Mouse (Mus musculus) right cerebral cortex, adult 18-20 months (tissue): ENCODE results near the gene Olfr1438-ps1.
"Not testable (repeated sequence)": the region's sequence is repeated elsewhere in the genome, so short reads cannot be mapped to it uniquely, and the experiment has no call there.

ENCODE experiments used
- DNase-seq: peaks from one replicate; pipeline ENCODE4 v3.0.0; 2022; ENCODE audit warnings: mixed read lengths

Olfr1438-ps1 gene

DNA sequence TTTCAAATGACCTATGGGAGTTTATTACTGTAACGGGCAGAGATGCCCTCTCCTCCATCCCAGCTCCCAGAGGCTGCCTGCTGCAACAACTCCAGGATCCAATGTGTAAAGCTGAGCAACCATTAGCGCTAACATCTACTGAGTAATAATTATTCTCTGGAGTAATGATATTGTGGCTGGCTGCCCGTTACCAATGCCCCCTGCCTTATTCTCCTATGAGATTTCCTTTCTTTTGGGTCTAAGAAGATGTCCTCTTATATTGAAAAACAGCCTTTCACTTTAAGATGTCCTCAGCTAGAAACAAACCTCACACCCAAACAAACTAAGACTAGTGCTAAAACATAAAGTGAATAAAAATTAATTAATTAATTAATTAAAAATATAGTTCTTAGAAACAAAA is at the start of gene Olfr1438-ps1:
Gene Olfr1438-ps1, minus strand, starts transcription at position 101 of the 400 bp plus-strand sequence.
- no peak for DNase-seq

DNA sequence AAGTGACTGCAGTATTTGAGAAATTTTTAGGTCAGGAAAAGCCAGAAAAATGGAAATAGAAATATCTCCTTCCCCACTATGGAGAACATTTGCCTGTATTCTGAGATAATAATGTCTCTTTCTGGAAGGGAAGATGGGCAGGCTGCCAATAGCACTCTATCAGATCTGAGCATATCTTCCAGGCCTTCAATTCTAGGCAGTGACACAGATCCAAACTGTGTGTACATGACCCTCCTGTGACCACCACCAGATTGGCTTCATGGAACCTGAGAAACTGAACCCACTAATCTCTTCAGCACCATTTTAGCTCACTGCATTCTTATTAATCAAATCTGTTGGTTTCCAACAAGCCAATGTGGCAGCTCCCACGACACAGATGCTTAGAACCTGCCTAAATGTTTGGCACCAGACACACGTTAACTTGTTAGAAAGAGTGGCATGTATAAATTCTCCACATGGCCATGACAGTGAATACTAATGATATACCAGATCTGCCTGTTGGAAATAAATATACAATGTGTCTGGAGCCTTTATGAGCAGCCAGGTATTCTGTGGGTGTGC is 38.8 kb upstream of the Olfr1438-ps1 start:
- peak; percentile 32 for DNase-seq

DNA sequence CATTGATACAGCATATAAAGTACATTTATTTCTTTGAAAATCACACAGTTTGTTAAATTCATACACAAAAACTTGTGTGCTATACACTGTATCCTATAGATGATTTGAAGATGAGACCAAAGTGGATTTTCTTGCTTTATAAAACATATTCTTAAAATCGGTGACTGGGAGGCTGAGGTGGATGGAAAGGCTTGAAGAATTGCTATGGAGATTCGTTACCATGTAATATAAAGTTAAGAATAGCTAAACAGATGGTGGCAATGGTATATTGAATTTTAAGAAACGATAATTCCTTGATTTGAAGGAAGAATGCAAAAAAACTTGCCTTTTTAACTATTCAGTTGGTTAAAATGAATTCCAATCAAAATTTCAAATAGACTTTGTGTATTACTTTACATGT is 37.3 kb upstream of the Olfr1438-ps1 start:
- no peak for DNase-seq

DNA sequence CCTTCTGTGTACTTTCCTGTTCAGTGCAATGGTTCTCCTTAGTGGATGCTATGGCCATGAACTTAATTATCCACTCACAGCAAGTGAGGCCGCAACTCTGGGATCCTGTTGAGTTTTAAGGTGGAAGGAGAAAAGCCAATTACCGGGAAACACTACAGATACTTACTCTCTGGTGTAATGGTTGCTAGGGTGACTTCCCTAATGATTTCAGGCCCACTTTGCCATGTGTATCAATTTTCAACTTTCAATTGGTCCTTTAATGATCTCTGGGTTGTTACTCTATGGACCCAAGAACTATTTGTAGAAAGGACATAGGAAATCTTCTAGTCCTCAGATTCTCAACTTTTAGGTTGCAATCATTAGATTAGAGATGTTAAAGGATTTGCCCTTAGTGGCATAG is 10.7 kb downstream of the Olfr1438-ps1 start, which contains the start of gene Olfr1437:
Gene Olfr1437, minus strand, starts transcription at position 101 of the 400 bp plus-strand sequence.
- no peak for DNase-seq

DNA sequence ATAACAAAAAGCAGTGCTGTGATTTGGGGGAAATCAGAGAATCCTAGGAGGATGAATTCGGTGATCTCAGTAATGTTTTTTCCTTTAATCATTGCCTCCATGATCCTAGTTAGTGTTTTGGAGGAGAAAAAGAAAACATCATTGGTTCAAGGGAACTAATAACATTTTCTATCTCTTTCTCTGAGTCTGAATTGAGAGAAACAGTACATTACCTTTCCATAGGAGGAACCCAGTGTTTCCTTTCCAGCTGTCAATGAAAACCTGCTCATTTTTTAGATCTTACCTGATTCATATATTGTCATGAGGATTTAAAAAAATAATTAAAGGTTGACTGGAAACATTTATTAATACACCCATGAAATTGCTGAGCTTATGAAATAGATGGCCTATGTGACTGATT is 36.7 kb downstream of the Olfr1438-ps1 start, which contains the start of gene Olfr1436:
Gene Olfr1436, minus strand, starts transcription at position 101 of the 400 bp plus-strand sequence.
- not testable (repeated sequence) for DNase-seq

DNA sequence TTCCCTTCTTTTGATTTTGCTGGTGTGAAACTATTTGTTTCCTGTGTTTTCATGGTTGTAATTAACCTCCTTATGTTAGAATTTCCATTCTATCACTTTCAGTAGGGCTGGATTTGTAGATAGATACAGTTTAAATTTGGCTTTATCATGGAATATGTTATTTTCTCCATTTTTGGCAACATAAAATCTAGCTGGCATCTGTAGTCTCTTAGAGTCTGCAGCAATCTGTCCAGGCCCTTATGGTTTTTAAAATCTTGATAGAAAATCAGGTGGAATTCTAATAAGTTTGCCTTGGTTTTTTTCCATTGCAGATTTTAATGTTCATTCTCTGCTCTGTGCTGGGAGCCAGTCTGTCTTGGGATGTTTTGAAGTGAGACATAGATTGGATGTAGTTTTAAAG is 42.7 kb downstream of the Olfr1438-ps1 start:
- DNase-seq = no peak

DNA sequence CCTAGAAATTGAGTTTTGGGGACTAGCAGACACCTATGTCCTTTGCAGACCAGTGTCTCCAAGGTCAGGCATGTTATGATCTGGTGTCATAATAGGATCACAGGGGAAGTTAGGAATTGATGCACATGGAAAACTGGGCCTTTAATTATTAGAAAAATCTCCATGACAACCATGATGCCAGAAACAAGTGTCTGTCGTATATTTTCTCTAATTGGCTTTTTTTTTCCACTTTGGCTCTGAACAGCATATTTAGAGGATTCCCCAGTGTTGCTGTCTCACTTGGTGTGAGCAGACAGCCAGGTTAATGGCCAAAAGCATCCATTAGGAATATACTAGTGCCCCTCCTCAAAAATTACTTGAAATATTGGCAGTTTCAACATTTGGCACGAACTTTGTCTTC is 56.2 kb downstream of the Olfr1438-ps1 start, which contains the start of gene Olfr1434:
Gene Olfr1434, plus strand, starts transcription at position 301 of the 400 bp plus-strand sequence.
- no peak for DNase-seq
